Mouse (Mus musculus) testis, postnatal 14 days (tissue): Measurements from ENCODE around the gene Tmem212.

Experiments used
- DNase-seq: peaks from one replicate; pipeline ENCODE4 v3.0.0; 2021; ENCODE audit warnings: low spot score

Gene Tmem212

GRCm38 (mm10) chr3:27899012-27899726, 3.0 kb upstream of the Tmem212 start:
- no peak for DNase-seq

GRCm38 (mm10) chr3:27898178-27898577, 2.0 kb upstream of the Tmem212 start:
- DNase-seq = no peak

DNA sequence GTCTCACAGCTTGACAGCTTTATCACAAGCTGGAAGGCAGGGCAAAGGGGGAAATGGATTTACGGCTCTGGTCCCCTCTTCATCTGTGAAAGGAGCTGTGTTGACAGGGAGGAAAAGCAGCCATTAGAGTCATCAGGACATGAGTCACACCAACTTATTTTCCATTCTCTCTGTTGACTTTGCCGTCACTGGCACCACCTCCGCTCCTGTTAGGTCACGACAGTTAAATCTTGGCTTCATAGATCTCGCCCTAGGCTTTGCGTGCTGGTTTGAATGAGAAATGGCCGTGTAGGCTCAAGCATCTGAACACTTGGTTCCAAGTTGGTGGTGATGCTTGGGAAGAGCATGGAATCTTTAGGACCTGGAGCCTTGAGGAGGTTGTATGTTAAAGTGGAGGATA, 9.6 kb downstream of the Tmem212 start:
- DNase-seq = no peak

GRCm38 (mm10) chr3:27885585-27885984, 10.6 kb downstream of the Tmem212 start:
- DNase-seq = no peak

- DNase-seq = no peak
These were observed 14.0 kb downstream of the Tmem212 start for GRCm38 (mm10) chr3:27881897-27882835.

DNA sequence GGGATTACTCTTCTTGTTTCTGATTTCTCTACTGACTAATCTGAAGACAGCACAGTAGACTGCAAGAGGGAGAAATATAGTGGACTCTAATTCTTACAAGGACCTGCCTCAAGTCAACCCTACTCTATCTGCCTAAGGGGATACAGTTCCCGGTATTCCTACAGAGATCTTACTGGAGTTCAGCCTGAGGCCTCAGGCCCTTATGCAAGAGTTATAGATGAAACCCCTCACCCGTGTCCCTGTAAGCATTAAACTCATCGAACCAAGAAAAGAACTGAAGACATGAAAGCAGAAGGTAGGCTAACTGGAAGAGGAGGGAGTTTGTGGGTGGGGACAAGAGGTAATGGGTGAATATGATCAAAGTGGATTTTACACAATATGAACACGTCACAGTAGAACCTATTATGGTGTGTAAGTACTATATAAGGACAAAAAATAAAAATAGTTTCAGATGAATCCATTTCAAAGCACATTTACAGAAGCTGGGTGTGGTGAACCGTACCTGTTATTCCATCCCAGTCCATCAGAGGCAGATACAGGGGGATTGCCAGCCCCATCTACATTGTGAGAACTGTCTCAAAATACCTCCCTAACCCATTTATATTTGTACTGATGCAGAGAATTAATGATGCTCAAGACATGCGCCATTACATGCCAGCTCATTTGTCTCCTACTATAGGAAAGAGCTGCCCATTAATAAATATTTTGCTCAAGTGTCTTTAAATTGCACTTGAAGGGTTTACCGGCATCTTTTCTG, 17.1 kb downstream of the Tmem212 start:
- DNase-seq = no peak

DNA sequence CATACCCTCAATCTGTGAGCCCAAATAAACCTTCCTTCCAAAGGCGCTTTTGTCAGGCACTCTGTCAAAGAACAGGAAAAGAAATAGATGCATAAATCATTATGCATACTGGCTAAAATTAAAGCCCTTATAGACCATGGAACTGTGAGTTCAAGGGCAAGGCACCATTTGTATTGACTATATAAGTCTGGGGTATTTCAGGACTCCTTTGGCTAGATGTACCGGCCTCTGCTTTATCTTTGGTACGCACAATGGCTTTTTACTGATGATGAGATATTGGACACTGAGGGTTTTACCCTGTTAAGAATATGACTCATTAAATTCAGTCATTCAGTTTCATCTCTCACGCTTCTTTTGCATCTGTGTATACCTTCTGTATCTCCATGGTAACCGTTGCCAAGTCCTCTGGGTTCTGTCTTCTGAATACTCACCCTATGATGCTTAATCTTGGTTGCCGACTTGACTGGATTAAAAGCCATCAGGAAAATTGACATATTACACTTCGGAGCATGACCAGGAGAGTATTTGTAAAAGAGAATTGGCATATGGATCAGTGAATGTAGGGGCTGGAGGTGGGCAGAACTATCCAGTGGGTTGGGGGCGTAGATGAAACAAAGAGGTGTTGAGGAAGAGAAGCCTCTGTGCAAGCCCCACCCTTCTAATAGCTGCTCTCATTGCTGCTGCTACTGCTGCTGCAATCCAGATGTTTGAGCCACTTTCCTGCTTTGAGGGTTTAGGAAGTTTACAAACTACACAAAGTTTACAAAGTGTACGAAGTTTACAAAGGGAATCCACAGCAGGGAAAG, 22.7 kb downstream of the Tmem212 start:
- no peak for DNase-seq

DNA sequence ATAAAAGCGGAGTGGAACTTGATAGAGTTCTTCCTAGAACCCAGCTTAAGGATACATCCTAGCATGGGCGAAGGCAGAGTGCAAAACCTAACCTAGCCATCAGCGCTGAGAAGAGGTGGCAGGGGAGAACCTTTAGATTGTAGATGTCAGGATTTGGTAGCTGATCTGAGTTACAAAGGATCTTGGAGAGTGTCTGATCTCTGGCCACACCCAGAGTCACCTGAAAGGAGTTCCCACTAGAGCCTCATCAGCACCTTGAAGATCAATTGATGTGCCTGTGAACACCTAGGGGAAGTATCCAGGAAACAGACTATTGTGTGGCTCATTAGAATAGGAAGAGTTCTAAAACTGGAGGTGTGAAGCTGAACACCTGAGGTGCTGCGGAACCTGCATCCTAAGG, 23.7 kb downstream of the Tmem212 start:
- DNase-seq = no peak

DNA sequence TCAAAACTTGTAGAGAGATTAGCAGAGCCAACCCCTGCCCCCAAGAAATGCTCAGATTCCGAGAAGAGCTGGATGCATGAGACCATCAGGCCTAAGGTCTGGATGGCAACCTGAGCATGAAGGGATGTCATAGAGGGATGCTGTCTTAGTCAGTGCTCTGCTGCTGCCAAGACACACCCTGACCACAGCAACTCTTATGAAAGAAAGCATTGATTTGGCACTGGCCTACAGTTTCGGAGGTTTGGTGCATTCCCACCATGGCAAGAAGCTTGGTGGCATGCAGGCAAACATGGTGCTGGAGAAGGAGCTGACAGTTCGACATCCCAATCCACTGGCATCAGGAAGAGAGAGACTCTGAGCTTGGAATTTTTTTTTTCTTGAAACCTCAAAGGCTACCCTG, 24.3 kb downstream of the Tmem212 start:
- DNase-seq = no peak

DNA sequence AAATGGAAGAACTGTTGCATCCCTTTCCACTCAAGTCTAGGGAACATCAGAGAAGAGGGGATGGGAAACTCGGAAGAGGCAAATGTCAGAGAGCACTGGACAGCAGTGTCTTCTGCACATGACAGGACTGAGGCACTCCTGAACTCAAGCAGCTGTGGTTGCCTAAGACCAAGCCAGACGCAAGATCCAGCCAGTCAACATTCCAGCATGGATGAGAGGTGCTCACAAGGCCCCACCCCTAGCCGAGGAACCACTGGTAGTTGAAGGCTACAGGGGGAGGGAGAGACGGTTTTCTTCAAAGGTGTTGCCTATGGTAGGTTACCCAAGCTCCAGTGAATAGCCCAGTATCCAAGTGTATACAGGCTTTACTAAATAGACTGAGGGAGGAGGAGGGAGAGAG, 24.8 kb downstream of the Tmem212 start:
- no peak for DNase-seq

- no peak for DNase-seq
These were observed 27.5 kb downstream of the Tmem212 start for GRCm38 (mm10) chr3:27868681-27869080.

DNA sequence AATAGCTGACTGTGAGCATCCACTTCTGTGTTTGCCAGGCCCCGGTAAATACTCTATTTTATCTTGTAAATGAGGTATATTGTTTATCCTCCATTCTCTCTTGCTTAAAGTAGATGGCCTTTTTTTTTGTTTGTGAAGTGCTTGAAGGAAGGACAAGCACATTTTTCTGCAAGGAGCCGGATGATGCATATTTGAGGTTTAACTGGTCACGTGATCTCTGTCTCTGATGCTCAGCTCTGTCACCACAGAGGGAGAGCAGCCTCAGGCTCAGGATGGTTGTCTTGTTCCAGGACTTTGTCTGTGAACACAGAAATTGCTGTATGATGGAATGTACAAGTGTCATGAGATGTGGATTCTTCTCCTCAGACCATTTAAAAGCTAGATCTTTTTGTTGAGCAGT, 28.4 kb downstream of the Tmem212 start:
- DNase-seq = no peak

GRCm38 (mm10) chr3:27862821-27863740, 33.1 kb downstream of the Tmem212 start:
- peak; percentile 63 for DNase-seq

DNA sequence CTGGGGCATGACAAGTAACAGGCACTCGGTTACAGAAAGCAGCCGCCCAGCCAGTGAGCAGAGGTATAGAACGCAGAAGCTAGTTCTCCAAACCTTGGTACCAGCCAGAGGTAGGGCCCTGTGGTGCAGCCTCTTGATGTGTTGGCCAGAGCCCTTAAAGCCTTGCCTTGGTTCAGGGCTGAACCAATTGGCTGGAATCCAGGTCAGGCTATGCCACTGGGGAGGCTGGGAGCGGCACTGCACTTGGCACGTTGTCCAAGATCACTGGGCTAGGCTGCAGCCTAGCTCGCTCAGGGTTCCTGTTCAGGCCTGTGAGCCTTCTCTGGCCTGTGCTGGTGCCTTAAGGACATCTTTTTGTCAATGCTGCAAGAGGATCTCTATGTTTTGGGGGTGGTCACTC, 34.6 kb downstream of the Tmem212 start:
- peak; percentile 52 for DNase-seq

DNA sequence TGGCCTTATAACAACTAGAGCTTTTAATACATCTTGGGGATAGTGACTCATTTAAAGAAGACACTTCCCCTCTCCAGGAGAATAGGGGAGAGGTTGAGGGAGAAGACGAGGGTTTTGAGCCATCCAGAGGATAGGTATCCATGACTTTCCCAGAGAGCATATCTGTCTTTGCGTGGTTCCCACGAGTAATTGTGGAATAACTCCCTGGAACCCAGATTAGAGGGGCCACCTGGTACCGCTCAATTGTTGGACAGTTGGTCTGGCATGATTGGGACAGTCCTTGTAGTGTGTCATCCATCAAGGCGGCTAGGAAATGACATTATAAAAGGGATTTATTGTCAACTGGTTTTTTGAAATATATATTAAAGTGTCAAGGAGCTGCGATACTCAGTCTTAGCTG, 35.1 kb downstream of the Tmem212 start:
- DNase-seq = no peak

- no peak for DNase-seq
These were observed 37.0 kb downstream of the Tmem212 start for GRCm38 (mm10) chr3:27859161-27859561.

GRCm38 (mm10) chr3:27858441-27859115, 37.6 kb downstream of the Tmem212 start:
- DNase-seq = no peak

DNA sequence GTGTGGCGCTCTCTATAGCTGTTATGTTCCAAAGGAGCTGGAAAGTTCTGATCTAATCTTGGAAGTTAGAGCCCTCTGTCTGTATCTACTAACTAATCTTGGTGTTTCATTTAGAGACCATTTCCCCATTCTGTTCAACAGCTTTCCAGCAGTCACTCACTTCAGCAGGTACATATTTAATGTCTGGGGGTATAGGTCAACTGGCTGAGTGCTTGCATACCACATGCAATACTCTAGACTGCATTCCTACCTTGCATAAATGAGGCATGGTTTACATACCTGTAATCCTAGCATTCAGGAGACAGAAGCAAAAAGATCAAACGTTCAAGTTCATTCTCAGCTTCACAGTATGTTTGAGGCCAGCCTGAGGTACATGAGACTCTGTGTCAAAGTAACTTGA, 39.9 kb downstream of the Tmem212 start:
- DNase-seq = no peak

- DNase-seq = no peak
These were observed 41.6 kb downstream of the Tmem212 start for GRCm38 (mm10) chr3:27854431-27855180.
